Mouse (Mus musculus) testis, postnatal 10 days (tissue): ENCODE measurements around the gene Bloc1s6.

Experiments used
- DNase-seq: peaks from one replicate; pipeline ENCODE4 v3.0.0; 2021; ENCODE audit warnings: low spot score

The Bloc1s6 gene

GRCm38 (mm10) chr2:122765071-122765793 lies 26.9 kb downstream of the Bloc1s6 start, which contains the start of gene Sqor:
Gene Sqor (plus strand): TSS chr2:122765237.
- peak; percentile 77 for DNase-seq

- DNase-seq = no peak
These were observed 27.5 kb downstream of the Bloc1s6 start for GRCm38 (mm10) chr2:122765794-122766145.

GRCm38 (mm10) chr2:122771002-122771401 lies 32.7 kb downstream of the Bloc1s6 start:
- no peak for DNase-seq

- no peak for DNase-seq
These were observed 34.6 kb downstream of the Bloc1s6 start for GRCm38 (mm10) chr2:122772899-122773298.

GRCm38 (mm10) chr2:122775491-122775890 lies 37.2 kb downstream of the Bloc1s6 start:
- no peak for DNase-seq

- DNase-seq = no peak
These were observed 38.5 kb downstream of the Bloc1s6 start for GRCm38 (mm10) chr2:122776823-122777222.

GRCm38 (mm10) chr2:122779967-122780366 lies 41.7 kb downstream of the Bloc1s6 start:
- no peak for DNase-seq

- DNase-seq = no peak
These were observed 42.1 kb downstream of the Bloc1s6 start for GRCm38 (mm10) chr2:122780447-122780846.

GRCm38 (mm10) chr2:122781590-122782356 lies 43.5 kb downstream of the Bloc1s6 start:
- DNase-seq = no peak

- DNase-seq = no peak
These were observed 45.4 kb downstream of the Bloc1s6 start for GRCm38 (mm10) chr2:122783730-122784129.

- no peak for DNase-seq
These were observed 46.4 kb downstream of the Bloc1s6 start for GRCm38 (mm10) chr2:122784701-122785100.

- no peak for DNase-seq
These were observed 47.9 kb downstream of the Bloc1s6 start for GRCm38 (mm10) chr2:122786167-122786566.

GRCm38 (mm10) chr2:122789311-122789710 lies 51.0 kb downstream of the Bloc1s6 start:
- no peak for DNase-seq

GRCm38 (mm10) chr2:122789730-122790129 lies 51.4 kb downstream of the Bloc1s6 start:
- no peak for DNase-seq
